Mouse (Mus musculus) heart, adult 9 months (tissue): ENCODE data around the gene Prdm13.

Experiments
- DNase-seq, 2 experiments: peaks; one replicate each; pipeline ENCODE4 v3.0.0; 2022; ENCODE audit warnings: low spot score in 2 of 2

Prdm13 gene

DNA sequence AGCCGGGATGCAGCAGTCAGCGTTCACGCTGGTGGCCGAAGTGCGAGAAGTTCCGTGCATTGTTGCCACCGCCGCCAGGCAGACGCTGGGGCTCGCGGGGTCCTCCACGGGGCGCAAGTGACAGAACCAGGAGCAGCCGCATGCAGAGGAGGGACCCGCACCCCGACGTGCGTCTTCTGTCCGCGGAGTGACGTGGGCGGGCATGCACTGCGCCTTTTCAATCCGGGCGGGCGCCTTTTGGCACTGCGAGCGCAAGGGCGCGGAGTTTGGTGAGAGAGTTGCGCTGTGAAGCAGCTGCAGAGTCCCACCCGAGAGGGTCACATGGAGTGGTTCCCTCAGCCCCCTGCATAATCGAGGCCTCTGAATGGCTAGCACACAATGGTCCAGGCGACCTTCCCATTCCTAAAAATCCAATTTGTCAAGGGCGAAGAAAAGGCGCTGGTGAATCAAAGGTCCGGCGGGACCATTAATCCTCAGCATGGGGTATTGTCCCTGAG is at the start of gene Prdm13:
Gene Prdm13, minus strand, starts transcription at position 369 of the 497 bp plus-strand sequence.
- no peak for DNase-seq

DNA sequence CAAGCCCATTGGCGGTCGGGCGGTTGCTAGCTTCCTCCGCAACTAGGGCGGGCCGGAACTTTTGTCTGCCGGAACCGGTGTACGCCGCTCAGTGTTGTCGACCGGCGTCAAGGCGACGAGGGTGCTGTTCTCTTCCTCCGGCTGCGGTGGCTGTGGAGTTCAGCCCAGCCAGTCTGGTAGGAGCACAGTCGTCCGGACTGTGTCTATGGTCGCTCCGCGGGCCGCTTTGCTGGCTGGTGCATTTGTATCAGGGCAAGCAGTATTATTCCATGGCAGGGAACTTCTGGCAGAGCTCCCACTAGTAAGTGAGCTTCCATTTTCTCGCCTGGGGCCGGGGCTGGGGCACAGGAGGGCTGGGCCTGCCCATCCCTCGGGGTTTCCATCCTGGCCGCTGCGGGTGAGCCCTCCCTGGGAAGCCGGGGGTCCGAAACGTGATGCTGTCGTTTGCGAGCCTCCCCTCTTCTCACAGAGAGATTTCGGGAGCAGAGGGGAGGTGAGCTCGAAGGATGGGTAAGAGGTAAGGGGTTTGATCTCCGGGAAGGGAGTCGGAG is 41.9 kb upstream of the Prdm13 start, which contains the start of gene Ccnc:
Gene Ccnc, plus strand, starts transcription at position 87 of the 551 bp plus-strand sequence.
- DNase-seq, result peak; percentile 92

- DNase-seq, result peak; percentile 33 to 42
These were observed 41.3 kb upstream of the Prdm13 start for GRCm38 (mm10) chr4:21726912-21727614.

GRCm38 (mm10) chr4:21722752-21723334 is 37.1 kb upstream of the Prdm13 start:
- DNase-seq, result no peak

- peak; percentile 43 to 67 for DNase-seq
These were observed 26.4 kb upstream of the Prdm13 start for GRCm38 (mm10) chr4:21712147-21712546.

GRCm38 (mm10) chr4:21705046-21705445 is 19.3 kb upstream of the Prdm13 start:
- no peak for DNase-seq

- DNase-seq, result no peak
These were observed 10.0 kb upstream of the Prdm13 start for GRCm38 (mm10) chr4:21695638-21696254.

DNA sequence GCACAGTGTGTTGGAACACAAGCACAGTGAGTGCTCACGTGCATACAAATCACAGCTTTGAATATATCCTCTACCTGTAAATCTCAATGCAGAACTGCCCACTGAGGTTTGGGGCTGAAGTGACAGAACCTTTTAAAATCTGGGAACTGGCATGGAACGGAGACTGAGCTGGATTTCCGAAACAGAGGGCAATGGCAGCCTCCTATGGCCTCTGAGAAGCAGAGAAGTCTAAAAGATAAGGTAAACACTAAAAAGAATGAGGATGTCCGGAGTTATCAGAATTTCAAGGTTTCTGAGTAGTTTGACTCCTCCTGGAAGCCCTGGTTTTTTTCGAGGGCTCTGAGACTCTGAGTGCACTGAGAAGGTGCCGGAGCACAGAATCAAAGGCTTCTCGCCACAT is 4.5 kb upstream of the Prdm13 start:
- no peak for DNase-seq

DNA sequence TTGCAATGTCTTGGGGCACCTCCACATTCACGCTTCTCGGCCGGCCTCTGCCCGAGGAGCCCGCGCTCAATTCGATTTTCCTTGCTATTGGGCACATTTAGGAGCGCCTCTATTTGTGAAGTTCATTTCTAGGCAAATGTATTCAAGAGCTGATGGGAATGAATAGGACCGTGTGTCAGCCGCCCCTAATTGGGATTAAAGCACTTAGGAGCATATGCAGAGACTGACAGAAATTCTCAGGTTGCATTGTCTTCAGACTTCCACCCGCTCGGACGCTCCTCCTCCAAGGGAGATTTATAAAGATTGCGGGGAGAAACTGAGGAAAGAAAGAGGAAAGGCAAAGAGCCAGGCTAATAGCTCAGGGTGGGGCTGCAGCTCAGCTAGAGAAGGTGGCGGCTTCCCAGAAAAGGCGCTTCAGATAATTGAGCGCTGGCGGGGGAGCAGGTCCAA is 3.8 kb upstream of the Prdm13 start:
- no peak for DNase-seq

DNA sequence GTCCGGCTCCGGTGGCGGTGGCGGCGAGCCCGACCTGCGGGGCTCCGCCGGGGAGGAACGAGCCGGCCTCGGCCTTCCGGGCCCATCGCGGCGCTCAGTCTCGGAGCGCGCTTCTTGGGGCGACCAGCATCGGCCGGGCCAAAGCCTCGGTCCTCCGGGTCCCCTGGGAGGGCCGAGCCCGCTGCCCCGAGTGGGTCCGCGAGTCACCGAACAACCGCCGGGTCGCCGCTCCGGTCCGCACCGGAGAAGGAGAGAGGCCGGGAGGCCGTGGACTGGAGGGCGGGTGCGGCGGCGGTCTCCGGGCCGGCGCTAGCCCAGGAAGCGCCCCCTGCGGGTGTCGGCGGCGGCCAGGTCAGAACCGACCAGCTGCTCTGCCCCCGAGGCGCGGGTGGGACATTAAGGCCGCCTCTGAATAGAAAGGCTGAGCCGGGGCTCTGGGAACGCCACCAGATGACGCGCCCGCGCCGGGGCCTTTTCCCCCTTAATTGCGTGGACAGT is 3.0 kb upstream of the Prdm13 start:
- DNase-seq, result no peak

DNA sequence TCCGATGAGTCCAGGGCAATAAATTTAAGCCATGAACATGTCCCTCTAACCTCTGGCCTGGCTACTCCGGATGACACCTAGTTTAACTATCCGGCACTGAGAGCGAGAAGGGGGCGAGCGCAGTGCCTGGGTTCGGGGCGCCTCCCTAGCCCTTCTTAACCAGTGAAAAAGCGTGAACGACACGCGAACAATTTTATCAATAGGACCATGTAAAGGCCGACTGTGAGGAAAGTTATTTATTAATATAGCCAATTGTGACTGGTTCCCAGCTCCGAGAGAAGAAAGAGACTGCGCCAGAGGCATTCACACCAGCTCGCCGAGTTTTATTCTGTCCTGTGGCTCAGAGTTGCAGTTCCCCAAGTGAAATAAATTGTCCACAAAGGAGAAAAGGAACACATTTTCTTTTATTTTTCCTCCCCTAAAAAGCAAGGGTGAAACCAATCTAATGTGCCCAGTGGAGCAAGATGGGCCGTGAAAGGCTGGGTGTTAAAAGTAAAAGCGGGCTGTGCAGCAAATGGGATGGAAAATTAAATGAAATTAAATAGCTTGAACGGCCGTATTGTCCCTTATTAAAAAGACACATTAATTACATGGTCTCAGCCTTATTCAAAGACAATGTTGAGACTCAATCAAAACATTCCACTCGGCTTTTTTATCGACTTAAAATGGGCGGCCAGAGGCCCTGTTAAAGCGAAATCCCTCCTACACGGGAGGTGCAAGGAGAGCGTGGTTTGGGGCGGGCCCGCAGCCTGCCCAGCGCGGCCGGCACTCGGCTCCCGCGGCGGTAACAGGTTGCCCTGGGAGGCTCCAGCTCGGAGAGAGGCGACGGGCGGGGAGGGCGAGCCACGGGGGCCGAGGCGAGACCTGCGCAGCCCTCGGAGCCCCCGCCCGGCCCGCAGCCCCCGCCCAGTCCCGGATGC is 2.3 kb upstream of the Prdm13 start:
- no peak for DNase-seq

- no peak for DNase-seq
These were observed 1.2 kb upstream of the Prdm13 start for GRCm38 (mm10) chr4:21686934-21687333.

GRCm38 (mm10) chr4:21686416-21686815 is 653 bp upstream of the Prdm13 start:
- no peak for DNase-seq

- no peak for DNase-seq
These were observed 1.3 kb downstream of the Prdm13 start for GRCm38 (mm10) chr4:21684341-21684970.

- DNase-seq, result no peak
These were observed 3.2 kb downstream of the Prdm13 start for GRCm38 (mm10) chr4:21682421-21683150.

- no peak for DNase-seq
These were observed 4.8 kb downstream of the Prdm13 start for GRCm38 (mm10) chr4:21680971-21681370.

- DNase-seq, result no peak
These were observed 5.9 kb downstream of the Prdm13 start for GRCm38 (mm10) chr4:21679624-21680480.

- no peak for DNase-seq
These were observed 6.7 kb downstream of the Prdm13 start for GRCm38 (mm10) chr4:21678975-21679623.
